ENCODE assay signal across 8 mouse cellular contexts in genomic region chr2:119787206-119787883, GRCm38 (mm10). TPM values are rescaled to one million over a fixed set of nuclear protein-coding genes. Genes with fewer than 3 reads are reported as not detected.
DNase-seq lines count a peak whose midpoint lies in the region; ATAC-seq and TF ChIP-seq lines count a peak whose summit lies in the region.

TSS of gene Rpap1 (minus strand) at chr2:119787537.

- no peaks in the 10 kb centered on the region for H3K27me3 ChIP-seq in hindbrain, embryonic 16.5 days (replicated peaks; ENCODE audit: control insufficient read depth, insufficient read depth, low read length)

- peak; percentile 97 for ATAC-seq in activated CD4-positive, CD25-positive, alpha-beta regulatory T cell, adult 4 months
- ATAC-seq in hindbrain, embryonic 16.5 days = peak; percentile 99
- peak; percentile 100 for ATAC-seq in megakaryocyte, adult 5-6 weeks (ENCODE audit: poor library complexity, severe bottlenecking)

- peak; percentile 63 to 81 for DNase-seq in cerebellum, postnatal 4 days (ENCODE audit: low spot score in 2 of 2)
- DNase-seq in gastrocnemius, adult 2 months = peak; percentile 87
- peak; percentile 85 to 86 for DNase-seq in left cerebral cortex, adult 2 months (ENCODE audit: extremely low spot score in 1 of 2, low spot score in 2 of 2)
- DNase-seq in right cerebral cortex, adult 18-20 months = peak; percentile 87
- peak; percentile 78 for DNase-seq in urinary bladder, postnatal 25 days (ENCODE audit: low spot score)

- H3K27ac ChIP-seq in gastrocnemius, adult 2 months = peak within 1 kb of the TSS; percentile 87
- H3K27ac ChIP-seq in hindbrain, embryonic 16.5 days (ENCODE audit: low read depth, low read length) = peak within 1 kb of the TSS; percentile 84
- H3K27ac ChIP-seq in left cerebral cortex, adult 2 months = peak within 1 kb of the TSS; percentile 93

- intact Hi-C loops in gastrocnemius, adult 2 months (cut with DNase I) = no loop called here
- intact Hi-C loops in left cerebral cortex, adult 2 months (cut with DNase I) = no loop called here

- peak within 1 kb of the TSS; percentile 88 for H3K4me3 ChIP-seq in gastrocnemius, adult 2 months
- H3K4me3 ChIP-seq in hindbrain, embryonic 16.5 days (ENCODE audit: low read length) = peak within 1 kb of the TSS; percentile 49
- peak within 1 kb of the TSS; percentile 68 for H3K4me3 ChIP-seq in left cerebral cortex, adult 2 months

- H3K36me3 ChIP-seq in hindbrain, embryonic 16.5 days (ENCODE audit: control insufficient read depth, insufficient read depth, low read length) = peaks cover 4% of the 10 kb centered on the region

- TF ChIP-seq CTCF in gastrocnemius, adult 2 months (IDR thresholded peaks at IDR 0.05) = no peak
- TF ChIP-seq CTCF in left cerebral cortex, adult 2 months (IDR thresholded peaks at IDR 0.05) = no peak; the same call in none of the 2 replicates

- peaks cover 11% of the 10 kb centered on the region for H3K4me1 ChIP-seq in hindbrain, embryonic 16.5 days (ENCODE audit: control insufficient read depth, insufficient read depth, low read depth, low read length)

- H3K4me2 ChIP-seq in hindbrain, embryonic 16.5 days (ENCODE audit: low read length) = peak within 1 kb of the TSS; percentile 71

- peak within 1 kb of the TSS; percentile 75 for H3K9ac ChIP-seq in hindbrain, embryonic 16.5 days (ENCODE audit: low read depth, low read length)

- H3K9me3 ChIP-seq in hindbrain, embryonic 16.5 days (ENCODE audit: control insufficient read depth, low read length) = no peaks in the 10 kb centered on the region

- WGBS in hindbrain, embryonic 16.5 days = under 1% methylated on average over 44 of the region's 44 CpGs

RNA-seq across cellular contexts. Expression of gene Rpap1, which starts in this region (rescaled TPM):
- 10 to 100 TPM in 1 of 2 experiments, 1 to 10 TPM in 1; 10.0 to 18.1 TPM for polyA plus RNA-seq in activated CD4-positive, CD25-positive, alpha-beta regulatory T cell, adult 4 months (2017; shearing (Covaris generic))
- 10 to 100 TPM; 14.4 to 16.7 TPM for total RNA-seq in gastrocnemius, adult 2 months (2021)
- 16.5 and 19.4 TPM in 2 replicates for polyA plus RNA-seq in hindbrain, embryonic 16.5 days (2015; fragmentation: Nextera tagmentation; extraction: Ambion mirVana)
- total RNA-seq in left cerebral cortex, adult 2 months (2021) = 10 to 100 TPM; 18.6 to 19.5 TPM
- total RNA-seq in megakaryocyte, adult 5-6 weeks (2015) = 2.9 and 3.9 TPM in 2 replicates
- 5.0 and 6.4 TPM in 2 replicates for total RNA-seq in megakaryocyte, adult 5-6 weeks (2017)

Comparison
In these comparisons a context has a peak if more than half of its experiments do, and no peak if none do; other contexts are left out.
1. Peak in every context shown above with its lines: DNase-seq, ATAC-seq, H3K4me3 ChIP-seq and H3K27ac ChIP-seq.